Mouse (Mus musculus): ENCODE results near the gene Olfr1532-ps1. TPM values are rescaled to one million over a fixed set of nuclear protein-coding genes. Genes with fewer than 3 reads are reported as not detected.
"Not testable (repeated sequence)": the region's sequence is repeated elsewhere in the genome, so short reads cannot be mapped to it uniquely, and the experiment has no call there.

Olfr1532-ps1 gene
- total RNA-seq (2014; fragmentation: Nextera tagmentation) (not detected in 2 replicates), total RNA-seq (2017) (not detected in 2 replicates), polyA plus RNA-seq (2012) (not detected in 2 replicates)

DNA sequence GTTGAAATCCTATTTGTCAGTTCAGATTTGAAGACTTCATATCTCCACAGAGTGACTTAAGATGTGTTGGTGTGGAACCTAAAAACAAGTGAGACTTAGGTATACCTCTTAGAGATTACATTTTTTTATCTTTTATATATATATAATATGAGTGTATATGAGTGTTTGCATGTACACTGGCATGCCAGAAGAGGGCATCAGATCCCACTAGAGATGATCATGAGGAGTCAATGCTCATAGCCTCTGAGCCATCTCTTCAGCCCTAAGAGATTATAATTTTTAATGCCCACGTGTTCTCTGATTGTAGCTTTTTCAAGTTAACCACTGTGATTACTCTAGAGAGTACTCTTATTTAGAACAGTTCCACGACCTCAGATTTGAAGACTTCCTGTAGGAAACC lies at the start of gene Olfr1532-ps1:
Gene Olfr1532-ps1 (plus strand): TSS at position 326 of the 400 bp plus-strand sequence.
- Histone ChIP-seq H3K4me1 (ENCODE audit: insufficient read depth, low read depth, low read length) (no peaks in the 10 kb centered on the region), H3K36me3 (replicated peaks) (no peaks in the 10 kb centered on the region), H3K27me3 (ENCODE audit: insufficient read depth, low read length) (no peaks in the 10 kb centered on the region), H3K4me3 (ENCODE audit: low read depth, low read length) (no peak within 1 kb of the TSS), H3K9me3 (replicated peaks) (no peaks in the 10 kb centered on the region)
- no peak for ATAC-seq (ENCODE audit: extremely low read depth, insufficient number of reproducible peaks, low FRiP score, poor library complexity, severe bottlenecking)
- no peak for DNase-seq (ENCODE audit: low spot score)
- TF ChIP-seq TAL1 (conservative IDR thresholded peaks at IDR 0.05; ENCODE audit: low read depth, low read length) = no peak
- TF ChIP-seq CTCF (IDR thresholded peaks at IDR 0.05; ENCODE audit: low read depth, low read length) = no peak
- no peak for TF ChIP-seq POLR2AphosphoS5 (IDR thresholded peaks at IDR 0.05; ENCODE audit: insufficient replicate concordance, low read depth, low read length)
- TF ChIP-seq GATA2 (IDR thresholded peaks at IDR 0.05; ENCODE audit: borderline replicate concordance, low read depth, low read length) = no peak
- no peak for TF ChIP-seq GATA1 (IDR thresholded peaks at IDR 0.05; ENCODE audit: borderline replicate concordance, low read length)

DNA sequence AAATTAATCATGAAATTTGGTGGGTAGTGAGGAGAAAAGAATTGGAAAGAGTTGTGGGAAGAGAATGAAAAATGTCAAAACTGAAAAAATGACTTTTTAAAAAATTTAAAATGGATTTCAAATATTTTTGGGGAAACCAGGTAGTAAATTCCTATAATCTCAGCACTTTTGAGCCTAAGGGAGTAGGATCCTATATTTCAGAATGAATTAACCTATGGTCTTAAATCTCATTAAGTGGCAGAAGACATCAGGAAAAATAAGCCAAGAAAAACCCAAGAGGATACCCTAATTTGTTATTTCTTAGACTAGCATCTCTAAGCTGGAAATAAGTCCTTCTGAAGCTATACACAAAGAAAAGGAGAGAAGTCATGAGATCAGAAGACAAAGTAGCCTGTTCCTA lies 44.9 kb upstream of the Olfr1532-ps1 start, which contains the start of gene Olfr704:
Gene Olfr704 (plus strand): TSS at position 301 of the 400 bp plus-strand sequence.
- no peaks in the 10 kb centered on the region for H3K4me1 ChIP-seq (ENCODE audit: insufficient read depth, low read depth, low read length)
- no peak for TF ChIP-seq TAL1 (conservative IDR thresholded peaks at IDR 0.05; ENCODE audit: low read depth, low read length)
- TF ChIP-seq POLR2AphosphoS5 (IDR thresholded peaks at IDR 0.05; ENCODE audit: insufficient replicate concordance, low read depth, low read length) = no peak
- no peak for ATAC-seq (ENCODE audit: extremely low read depth, insufficient number of reproducible peaks, low FRiP score, poor library complexity, severe bottlenecking)
- no peaks in the 10 kb centered on the region for H3K27me3 ChIP-seq (ENCODE audit: insufficient read depth, low read length)
- no peak for DNase-seq (ENCODE audit: low spot score)
- H3K4me3 ChIP-seq (ENCODE audit: low read depth, low read length) = no peak within 1 kb of the TSS
- no peaks in the 10 kb centered on the region for H3K36me3 ChIP-seq (replicated peaks)
- H3K9me3 ChIP-seq (replicated peaks) = no peaks in the 10 kb centered on the region

DNA sequence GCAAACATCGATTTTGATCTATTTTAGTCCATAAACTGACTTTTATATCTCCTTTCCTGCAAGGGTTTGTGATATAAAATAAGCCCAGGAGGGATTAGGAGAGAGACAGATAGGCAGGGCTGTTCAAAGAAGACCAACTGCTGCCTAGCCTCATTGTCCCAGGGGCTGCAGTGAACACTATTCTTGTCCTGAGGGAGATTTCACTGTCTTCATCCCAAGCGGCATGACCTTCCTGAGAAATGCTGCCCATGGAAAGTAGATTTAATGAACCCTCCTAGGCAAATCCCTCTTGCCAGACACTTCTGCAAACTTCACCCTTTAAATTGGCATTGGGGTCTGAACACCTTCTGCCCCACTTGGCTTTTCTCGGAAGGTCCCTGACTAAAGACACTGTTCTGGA lies 31.0 kb upstream of the Olfr1532-ps1 start, which contains the start of gene Olfr705:
Gene Olfr705 (minus strand): TSS at position 101 of the 400 bp plus-strand sequence.
- no peak within 1 kb of the TSS for H3K4me3 ChIP-seq (ENCODE audit: low read depth, low read length)
- no peaks in the 10 kb centered on the region for H3K9me3 ChIP-seq (replicated peaks)
- DNase-seq (ENCODE audit: low spot score) (no peak), ATAC-seq (ENCODE audit: extremely low read depth, insufficient number of reproducible peaks, low FRiP score, poor library complexity, severe bottlenecking) (no peak)
- no peaks in the 10 kb centered on the region for H3K27me3 ChIP-seq (ENCODE audit: insufficient read depth, low read length)
- TF ChIP-seq POLR2AphosphoS5 (IDR thresholded peaks at IDR 0.05; ENCODE audit: insufficient replicate concordance, low read depth, low read length) (no peak), GATA1 (IDR thresholded peaks at IDR 0.05; ENCODE audit: borderline replicate concordance, low read length) (no peak), GATA2 (IDR thresholded peaks at IDR 0.05; ENCODE audit: borderline replicate concordance, low read depth, low read length) (no peak), CTCF (IDR thresholded peaks at IDR 0.05; ENCODE audit: low read depth, low read length) (no peak), TAL1 (conservative IDR thresholded peaks at IDR 0.05; ENCODE audit: low read depth, low read length) (no peak)
- no peaks in the 10 kb centered on the region for H3K4me1 ChIP-seq (ENCODE audit: insufficient read depth, low read depth, low read length)
- no peaks in the 10 kb centered on the region for H3K36me3 ChIP-seq (replicated peaks)

DNA sequence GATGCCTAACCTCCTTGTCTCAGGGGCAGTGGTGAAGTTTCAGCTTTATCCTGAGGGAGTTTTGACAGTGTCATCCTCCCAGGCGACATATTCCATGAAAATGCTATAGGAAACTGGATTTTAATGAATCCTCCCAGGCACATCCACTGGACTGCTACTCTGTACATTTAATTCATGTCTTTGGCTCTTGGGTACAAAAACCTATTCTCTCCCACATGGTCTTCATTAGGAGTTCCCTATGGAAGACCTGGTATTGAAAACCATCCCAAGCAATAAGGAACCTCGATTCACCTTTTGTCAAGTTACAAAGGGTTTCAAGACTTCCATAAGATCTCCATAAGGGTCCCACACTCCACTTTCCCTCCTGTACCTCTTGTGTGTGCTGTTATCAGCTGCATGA lies 19.7 kb upstream of the Olfr1532-ps1 start, which contains the start of gene Olfr706:
Gene Olfr706 (minus strand): TSS at position 101 of the 400 bp plus-strand sequence.
- Histone ChIP-seq H3K36me3 (replicated peaks) (no peaks in the 10 kb centered on the region), H3K27me3 (ENCODE audit: insufficient read depth, low read length) (0 out of 2 replicates have a peak, but pooled peaks cover 4% of the 10 kb centered on the region), H3K4me3 (ENCODE audit: low read depth, low read length) (no peak within 1 kb of the TSS), H3K4me1 (ENCODE audit: insufficient read depth, low read depth, low read length) (no peaks in the 10 kb centered on the region), H3K9me3 (replicated peaks) (no peaks in the 10 kb centered on the region)
- no peak for TF ChIP-seq POLR2AphosphoS5 (IDR thresholded peaks at IDR 0.05; ENCODE audit: insufficient replicate concordance, low read depth, low read length)
- no peak for TF ChIP-seq GATA1 (IDR thresholded peaks at IDR 0.05; ENCODE audit: borderline replicate concordance, low read length)
- no peak for TF ChIP-seq TAL1 (conservative IDR thresholded peaks at IDR 0.05; ENCODE audit: low read depth, low read length)
- TF ChIP-seq CTCF (IDR thresholded peaks at IDR 0.05; ENCODE audit: low read depth, low read length) = no peak
- DNase-seq (ENCODE audit: low spot score) (no peak), ATAC-seq (ENCODE audit: extremely low read depth, insufficient number of reproducible peaks, low FRiP score, poor library complexity, severe bottlenecking) (no peak)

DNA sequence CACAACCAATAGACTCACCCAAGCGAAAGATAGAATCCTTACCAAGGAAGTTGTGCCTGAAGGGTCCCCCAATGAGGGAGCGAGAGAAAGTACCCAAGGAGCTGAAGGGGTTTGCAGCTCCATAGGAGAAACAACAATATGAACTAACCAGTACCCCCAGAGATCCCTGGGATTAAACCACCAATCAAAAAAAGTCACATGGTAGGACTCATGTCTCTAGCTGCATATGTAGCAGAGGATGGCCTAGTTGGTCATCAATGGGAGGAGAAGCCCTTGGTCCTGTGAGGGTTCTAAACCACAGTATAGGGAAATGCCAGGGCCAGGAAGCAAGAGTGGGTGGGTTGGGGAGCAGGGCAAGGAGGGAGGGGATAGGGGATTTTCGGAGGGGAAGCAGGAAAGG lies 6.7 kb upstream of the Olfr1532-ps1 start, which contains the start of gene Olfr707:
Gene Olfr707 (minus strand): TSS at position 101 of the 400 bp plus-strand sequence.
- H3K27me3 ChIP-seq (ENCODE audit: insufficient read depth, low read length); H3K9me3 ChIP-seq (replicated peaks); ATAC-seq (ENCODE audit: extremely low read depth, insufficient number of reproducible peaks, low FRiP score, poor library complexity, severe bottlenecking); H3K4me3 ChIP-seq (ENCODE audit: low read depth, low read length); H3K36me3 ChIP-seq (replicated peaks); H3K4me1 ChIP-seq (ENCODE audit: insufficient read depth, low read depth, low read length); DNase-seq (ENCODE audit: low spot score): not testable (repeated sequence)

DNA sequence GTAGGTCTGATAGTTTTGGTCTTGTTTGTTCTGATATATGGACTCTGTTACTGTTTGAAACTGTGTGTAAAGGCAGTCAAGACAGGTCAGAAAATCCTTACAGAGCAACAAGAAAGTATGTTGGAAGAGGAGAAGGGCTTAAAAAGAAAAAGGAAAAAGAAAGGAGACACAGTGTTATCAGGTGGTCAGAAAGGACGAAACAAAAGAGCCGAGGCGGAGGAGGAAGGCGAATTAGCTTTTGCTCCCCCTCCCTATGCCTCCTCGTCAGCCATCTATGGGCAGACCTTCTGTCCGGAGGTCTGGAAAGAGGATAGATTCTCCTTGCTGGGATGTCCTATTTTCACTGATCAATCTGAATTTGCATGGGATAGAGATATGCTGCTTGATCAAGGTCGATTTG lies 13.2 kb downstream of the Olfr1532-ps1 start:
- not testable (repeated sequence) for ATAC-seq (ENCODE audit: extremely low read depth, insufficient number of reproducible peaks, low FRiP score, poor library complexity, severe bottlenecking); H3K9me3 ChIP-seq (replicated peaks); DNase-seq (ENCODE audit: low spot score); H3K4me1 ChIP-seq (ENCODE audit: insufficient read depth, low read depth, low read length); H3K27me3 ChIP-seq (ENCODE audit: insufficient read depth, low read length); H3K4me3 ChIP-seq (ENCODE audit: low read depth, low read length); H3K36me3 ChIP-seq (replicated peaks)

DNA sequence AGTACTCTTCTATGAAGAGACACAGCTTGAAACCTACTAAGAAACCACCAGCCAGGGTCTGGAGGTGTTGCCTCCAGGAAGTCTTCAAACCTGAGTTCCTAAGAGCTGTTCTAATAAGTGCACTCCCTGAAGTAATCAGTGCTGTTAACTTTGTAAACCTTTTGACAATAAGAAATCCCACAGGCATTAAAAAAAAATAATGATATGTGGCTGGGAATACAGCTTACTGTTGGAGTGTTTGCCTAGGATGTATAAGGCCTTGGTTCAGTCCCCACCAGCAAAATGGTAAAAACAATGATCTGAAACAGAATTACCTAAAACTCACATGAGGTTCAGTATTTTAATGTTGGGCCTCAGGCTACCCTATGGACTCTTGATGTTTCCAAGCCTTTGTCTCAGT lies 24.3 kb downstream of the Olfr1532-ps1 start, which contains the start of gene Olfr709-ps1:
Gene Olfr709-ps1 (minus strand): TSS at position 101 of the 400 bp plus-strand sequence.
- no peaks in the 10 kb centered on the region for H3K4me1 ChIP-seq (ENCODE audit: insufficient read depth, low read depth, low read length)
- DNase-seq (ENCODE audit: low spot score) = no peak
- H3K27me3 ChIP-seq (ENCODE audit: insufficient read depth, low read length) = no peaks in the 10 kb centered on the region
- H3K9me3 ChIP-seq (replicated peaks) = no peaks in the 10 kb centered on the region
- H3K4me3 ChIP-seq (ENCODE audit: low read depth, low read length) = no peak within 1 kb of the TSS
- ATAC-seq (ENCODE audit: extremely low read depth, insufficient number of reproducible peaks, low FRiP score, poor library complexity, severe bottlenecking) = no peak
- TF ChIP-seq GATA2 (IDR thresholded peaks at IDR 0.05; ENCODE audit: borderline replicate concordance, low read depth, low read length) (no peak), POLR2AphosphoS5 (IDR thresholded peaks at IDR 0.05; ENCODE audit: insufficient replicate concordance, low read depth, low read length) (no peak), TAL1 (conservative IDR thresholded peaks at IDR 0.05; ENCODE audit: low read depth, low read length) (no peak), CTCF (IDR thresholded peaks at IDR 0.05; ENCODE audit: low read depth, low read length) (no peak), GATA1 (IDR thresholded peaks at IDR 0.05; ENCODE audit: borderline replicate concordance, low read length) (no peak)
- H3K36me3 ChIP-seq (replicated peaks) = no peaks in the 10 kb centered on the region
